Mouse (Mus musculus) liver, embryonic 14.5 days (tissue): ENCODE measurements around the gene Egfl7.

Experiments used
- CTCF ChIP-seq: IDR thresholded peaks from 2 replicates; pipeline ENCODE4 v1.5.1; 2016; ENCODE audit warnings: antibody characterized with exemption, low read depth, control low read depth
- EP300 ChIP-seq: IDR thresholded peaks from 2 replicates; pipeline ENCODE4 v1.6.1; 2016; ENCODE audit warnings: antibody characterized with exemption, low read depth

GRCm38 (mm10) chr2:26553904-26554303 lies 25.9 kb upstream of the Egfl7 start:
- TF ChIP-seq EP300 (no peak), CTCF (no peak)
